Mouse (Mus musculus) thymus, adult 18-20 months (tissue): ENCODE results near the gene Spint3.
A peak's percentile ranks its signal among the peaks of the same experiment; 100 is the strongest.

Experiments used
- DNase-seq, 2 experiments: peaks; one replicate each; pipeline ENCODE4 v3.0.0; 2022; ENCODE audit warnings: mixed read lengths in 2 of 2

Gene Spint3

DNA sequence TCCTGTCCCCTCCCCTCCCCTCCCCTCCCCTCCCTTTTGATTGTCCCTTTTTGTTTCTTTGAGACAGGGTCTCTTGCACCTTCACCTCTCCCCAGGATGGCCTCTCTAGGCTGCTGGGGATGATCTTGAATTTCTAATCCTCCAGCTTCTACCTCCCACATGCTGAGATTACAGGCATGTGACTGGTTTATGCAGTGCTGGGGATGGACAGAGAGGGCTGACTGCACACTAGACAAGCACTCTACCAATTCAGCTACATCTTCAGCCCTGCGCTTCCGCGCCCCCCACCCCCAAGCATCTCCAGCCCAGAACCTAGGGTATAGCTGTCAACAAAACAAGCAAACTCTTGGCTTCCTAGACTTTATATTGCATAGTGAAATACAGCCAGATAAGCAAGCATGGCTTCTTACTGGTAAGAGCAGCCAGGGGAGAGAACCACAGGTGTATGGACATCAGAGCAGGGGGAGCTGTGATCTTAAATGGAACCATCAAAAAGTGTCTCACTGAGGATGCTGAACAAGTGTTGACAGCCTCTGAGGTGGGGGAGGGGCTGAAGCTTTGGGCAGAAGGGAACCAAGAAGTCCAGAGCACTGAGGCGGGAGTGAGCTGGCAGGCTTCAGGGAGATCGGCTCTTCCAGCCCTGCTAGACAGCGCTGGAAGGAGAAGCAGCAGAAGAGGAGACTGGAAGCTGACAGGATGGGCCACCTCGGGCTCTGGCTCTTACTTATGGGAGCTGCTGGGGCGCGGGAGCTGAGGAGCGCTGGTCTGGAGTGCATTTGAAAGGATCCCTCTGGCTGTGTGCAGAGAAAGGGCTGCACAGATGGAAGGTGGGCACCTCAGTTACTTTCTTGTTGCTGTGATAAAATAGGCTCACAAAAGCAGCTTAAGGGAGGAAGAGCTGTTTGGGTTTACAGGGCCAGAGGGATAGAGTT lies 23.0 kb downstream of the Spint3 start:
- DNase-seq = no peak

DNA sequence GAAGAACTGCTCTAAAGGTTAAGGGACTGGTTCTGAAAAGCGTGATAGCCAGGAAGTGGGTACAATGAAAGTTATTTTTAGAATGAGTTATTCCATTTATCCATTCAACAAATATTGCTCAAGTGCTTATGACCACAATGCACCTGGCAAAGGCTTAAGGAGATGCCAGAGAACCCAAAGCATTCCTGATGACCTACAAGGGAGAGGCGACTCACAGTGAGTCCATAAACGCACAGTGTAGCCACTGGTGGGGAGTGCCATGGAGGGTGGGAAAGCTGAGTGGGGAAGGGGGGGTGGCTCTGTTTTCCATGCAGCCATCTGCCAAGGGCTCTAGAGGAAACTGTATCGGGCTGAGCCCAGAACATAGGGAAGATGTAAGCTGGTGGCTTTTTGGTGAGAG lies 23.9 kb downstream of the Spint3 start:
- DNase-seq = no peak

DNA sequence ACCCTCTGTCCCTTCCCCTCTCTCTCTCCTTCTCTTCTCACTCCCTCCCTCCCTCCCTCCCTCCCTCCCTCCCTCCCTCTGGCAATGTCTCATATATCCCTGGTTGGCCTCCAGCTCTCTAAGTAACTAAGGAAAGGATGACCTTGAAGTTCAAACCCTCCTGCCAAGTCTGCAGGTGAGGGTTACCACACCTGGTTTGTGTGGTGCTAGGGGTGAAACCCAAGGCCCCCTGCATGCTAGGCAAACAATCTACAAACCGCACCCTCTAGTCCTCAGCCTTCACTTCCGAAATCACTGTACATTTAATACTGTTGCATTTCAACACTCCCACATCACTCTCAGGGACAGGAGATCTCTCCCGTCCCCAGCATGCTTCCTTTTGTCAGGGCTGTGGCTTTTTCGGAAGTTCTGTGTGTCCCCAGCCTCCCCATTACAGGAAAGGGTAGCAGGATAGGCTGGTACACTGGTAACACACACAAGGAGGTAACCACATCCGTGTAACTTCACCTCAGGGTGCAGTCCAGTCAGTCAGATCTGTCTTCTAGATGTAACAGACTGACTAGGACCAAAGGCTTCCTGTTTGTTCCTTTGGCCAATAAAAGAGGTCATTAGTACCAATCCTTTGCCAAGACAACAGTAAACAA lies 28.7 kb downstream of the Spint3 start:
- DNase-seq = no peak

DNA sequence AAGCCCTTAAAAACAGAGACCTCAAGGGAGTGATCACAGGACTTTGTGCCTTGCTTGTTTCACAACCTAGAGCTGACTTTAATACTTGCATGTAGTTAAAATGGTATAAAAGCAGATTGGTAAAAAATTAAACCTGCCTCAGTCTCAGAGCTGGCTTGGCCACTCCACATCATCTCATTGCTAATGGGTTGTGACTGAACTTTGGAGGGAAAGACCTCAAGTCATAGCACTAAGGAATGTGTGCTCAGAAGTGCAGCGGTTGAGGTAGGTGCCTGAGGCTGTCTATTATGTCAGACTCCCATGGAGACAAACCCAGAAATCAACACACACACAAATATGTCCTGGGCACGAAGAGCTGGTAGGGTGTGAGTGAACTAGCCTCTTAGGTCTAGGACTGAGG lies 29.5 kb downstream of the Spint3 start:
- no peak for DNase-seq

DNA sequence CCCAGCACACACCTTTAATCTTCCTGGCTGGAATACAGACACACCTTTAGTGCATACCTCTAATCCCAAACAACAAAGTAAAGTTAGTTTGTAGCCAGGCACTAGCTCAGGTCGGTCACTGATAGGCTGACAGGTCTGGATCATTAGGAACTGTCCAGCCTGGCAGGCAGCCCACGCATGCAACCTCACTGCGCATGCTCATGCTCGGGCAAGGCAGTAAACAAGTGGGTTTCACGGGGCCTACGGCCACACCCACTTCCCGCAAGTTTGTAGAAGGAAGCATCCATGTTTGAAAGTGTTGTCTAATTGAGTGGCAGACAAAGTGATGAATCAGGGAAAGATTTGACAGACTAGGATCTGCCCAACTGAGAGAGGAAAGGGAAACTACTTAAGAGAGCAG lies 30.7 kb downstream of the Spint3 start:
- no peak for DNase-seq

DNA sequence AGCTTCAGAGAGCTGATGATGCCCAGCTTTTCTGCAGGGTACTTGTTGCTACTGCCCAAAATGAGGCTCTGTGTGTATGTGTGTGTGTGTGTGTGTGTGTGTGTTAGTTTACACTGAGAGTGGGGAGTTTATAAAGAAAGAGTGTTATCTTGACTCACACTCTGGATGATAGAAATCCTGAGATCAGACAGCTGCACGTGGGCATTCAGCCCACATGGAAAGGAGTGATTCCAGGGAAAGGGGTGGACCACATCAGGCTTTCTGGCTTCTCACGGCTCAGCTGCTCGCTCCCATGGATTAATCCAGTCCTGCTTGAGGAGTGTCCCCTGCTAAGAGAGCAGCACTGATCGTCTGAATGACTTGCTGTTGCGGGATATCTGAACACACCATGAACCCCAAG lies 31.1 kb downstream of the Spint3 start:
- no peak for DNase-seq

DNA sequence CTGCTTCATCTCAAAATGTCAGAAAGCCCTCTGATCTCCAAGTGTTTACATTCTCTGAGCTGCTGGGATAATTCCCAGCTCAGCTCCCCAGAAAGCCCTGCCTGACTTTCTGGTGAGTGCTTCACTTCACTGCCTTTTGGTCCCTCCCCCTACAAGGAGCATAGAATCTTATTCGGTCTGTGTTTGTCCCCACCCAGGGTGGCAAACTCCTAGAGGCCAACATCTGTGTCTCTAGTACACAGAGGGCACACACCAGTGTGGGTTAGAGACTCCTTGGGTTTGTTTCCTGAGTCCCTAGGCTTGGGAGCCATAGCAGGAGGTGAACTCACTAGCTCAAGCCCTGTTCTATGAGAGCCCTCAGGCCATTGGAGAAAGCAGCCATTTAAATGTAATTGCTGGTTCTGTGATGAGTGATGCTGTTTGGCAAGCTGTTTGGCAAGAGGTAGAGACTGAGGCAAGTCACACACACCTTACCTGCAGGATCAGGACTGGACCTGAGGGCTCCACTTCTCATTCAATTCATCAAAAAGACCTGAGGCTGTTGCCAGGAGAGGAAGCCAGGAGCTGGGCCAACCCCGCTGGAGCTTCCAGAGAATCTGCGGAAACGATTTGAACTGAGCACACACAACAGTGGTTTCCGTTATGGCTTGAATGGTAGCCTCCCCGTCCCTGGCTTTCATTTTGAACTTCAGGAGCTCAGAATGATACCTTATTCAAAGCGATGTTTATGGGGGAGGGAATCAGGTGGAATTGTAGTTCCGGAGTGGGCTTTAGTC lies 32.4 kb downstream of the Spint3 start:
- DNase-seq = no peak

DNA sequence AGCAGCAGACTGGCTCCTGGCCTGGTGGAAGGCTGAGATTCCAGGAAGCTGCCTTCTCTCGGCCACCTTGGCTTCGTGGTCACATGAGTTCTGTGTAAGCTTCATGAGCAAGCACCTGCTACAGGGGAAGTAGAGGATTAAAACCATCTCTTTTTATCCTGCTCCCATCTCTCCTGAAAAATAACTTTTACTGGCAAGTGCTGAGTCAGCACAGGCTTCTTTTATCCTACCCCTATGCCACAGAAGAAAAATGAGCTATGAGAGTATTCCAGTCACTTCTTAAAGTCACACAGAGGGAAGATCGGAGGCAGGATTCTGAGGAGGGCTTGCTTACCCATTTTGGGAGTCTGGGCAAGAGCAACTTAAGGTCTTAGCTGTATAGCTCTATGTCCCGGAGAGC lies 36.3 kb downstream of the Spint3 start:
- DNase-seq = no peak

DNA sequence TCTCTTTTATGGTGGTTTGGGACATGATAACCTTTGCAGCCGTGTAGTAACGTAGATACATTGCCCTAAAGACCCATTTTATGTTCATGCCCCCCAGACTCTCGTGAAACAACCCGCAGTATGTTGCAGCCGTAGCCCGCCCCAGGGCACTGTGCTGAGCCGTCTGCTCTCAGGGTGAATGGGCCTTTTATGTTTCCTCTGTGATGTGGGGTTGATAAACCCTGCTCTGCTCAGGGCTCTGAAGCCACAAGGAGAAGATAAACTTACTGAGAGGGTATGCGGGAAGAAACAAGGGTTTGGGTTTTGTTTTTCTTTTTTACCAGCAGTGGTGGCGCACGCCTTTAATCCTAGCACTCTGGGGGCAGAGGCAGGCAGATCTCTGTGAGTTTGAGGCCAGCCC lies 38.9 kb downstream of the Spint3 start:
- no peak for DNase-seq

DNA sequence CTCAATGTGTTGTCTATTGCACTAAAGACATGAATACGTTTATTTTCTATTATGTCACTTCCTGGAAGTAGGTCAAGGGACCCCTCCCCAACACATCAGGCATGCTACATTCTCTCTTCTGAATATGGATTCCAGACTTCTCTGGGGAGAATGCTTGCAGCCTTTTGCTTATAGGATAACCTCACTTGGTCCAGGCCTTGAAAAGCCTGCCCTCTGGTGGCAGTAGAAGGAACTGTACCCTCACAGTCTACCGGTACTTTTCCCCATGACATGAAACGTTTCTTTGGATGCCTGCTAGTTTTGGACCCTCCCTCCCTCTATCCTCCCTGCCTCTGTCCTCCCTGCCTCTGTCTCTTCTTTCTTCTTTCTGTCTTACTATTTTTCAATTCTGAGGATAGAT lies 42.1 kb downstream of the Spint3 start:
- peak; percentile 24 to 27 for DNase-seq

DNA sequence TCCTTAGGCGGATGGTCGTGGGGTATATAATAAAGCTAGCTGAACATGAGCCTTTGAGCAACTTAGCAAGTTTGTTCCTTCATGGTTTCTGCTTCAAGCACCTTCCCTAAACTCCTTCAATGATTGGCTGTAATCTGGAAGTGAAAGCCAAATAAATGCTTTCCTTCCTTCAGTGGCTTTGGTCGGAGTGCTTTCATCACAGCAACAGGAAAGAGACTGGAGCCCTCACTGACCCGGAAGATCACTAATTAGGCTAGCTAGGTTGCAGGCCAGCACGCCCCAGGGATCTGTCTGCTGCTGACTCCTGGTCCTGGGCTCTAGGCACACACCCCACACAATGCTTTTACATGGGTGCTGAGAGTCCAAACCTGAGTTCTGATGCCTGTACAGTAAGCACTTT lies 44.7 kb downstream of the Spint3 start:
- no peak for DNase-seq

DNA sequence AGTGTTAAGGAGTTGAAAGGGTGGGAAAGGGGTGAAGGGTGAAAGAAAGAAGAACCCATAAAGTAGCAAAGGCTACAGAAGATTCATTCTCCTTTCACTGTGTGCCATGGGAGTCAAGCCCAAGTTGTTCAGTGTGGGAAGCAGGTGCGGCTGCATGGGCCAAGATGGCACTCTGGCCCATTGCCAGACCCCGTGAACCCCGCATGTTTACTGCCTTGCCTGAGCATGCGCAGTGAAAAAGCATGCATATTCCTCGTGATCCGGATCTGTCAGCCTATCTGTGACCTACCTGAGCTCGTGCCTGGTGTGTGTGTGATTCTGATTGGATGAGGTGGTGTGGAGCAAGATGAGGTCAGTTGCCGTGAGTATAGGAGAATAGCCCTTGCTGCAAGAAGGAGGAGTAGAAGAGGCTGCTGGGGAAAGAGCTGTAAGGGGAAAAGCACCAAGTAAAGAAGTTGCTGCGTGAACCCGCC lies 49.9 kb downstream of the Spint3 start:
- DNase-seq = no peak

DNA sequence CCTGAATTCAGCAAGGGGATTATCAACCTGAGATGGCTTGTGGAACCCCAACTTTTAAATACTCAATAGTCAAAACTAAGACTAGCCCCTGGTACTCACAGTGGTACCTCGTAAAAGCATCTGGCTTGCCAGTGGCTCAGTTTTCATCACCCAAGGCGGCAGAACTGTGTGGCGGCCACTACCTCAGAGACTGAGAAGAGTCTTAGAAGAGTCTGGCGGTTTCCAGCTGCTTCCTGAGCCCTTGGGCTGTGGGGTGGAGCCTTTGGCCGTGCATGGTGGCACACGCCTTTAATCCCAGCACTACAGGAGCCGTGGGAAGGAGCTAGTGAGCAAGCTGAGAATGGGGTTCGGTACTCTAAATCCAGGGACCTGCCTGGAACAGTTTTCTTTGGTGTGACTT lies 51.0 kb downstream of the Spint3 start:
- no peak for DNase-seq

DNA sequence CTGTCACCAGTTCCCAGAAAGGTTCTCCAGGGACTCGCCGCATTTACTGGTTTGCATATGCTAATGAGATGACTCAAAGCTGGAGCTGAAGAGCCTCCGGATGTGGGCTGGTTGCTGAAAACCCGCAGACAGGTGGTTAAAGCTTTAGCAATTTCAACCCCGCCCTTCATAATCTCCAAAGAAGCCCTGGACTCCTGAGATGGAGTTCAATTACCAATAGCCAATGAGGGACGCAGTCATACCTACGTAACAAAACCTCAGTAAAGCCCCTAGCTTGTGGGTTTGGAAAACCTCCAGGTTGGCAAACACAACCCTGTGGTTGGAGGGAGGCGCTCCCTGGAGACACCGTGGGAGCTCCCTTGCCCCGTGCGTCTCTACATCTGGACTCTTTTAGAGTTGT lies 51.4 kb downstream of the Spint3 start:
- peak; percentile 17 to 50 for DNase-seq

DNA sequence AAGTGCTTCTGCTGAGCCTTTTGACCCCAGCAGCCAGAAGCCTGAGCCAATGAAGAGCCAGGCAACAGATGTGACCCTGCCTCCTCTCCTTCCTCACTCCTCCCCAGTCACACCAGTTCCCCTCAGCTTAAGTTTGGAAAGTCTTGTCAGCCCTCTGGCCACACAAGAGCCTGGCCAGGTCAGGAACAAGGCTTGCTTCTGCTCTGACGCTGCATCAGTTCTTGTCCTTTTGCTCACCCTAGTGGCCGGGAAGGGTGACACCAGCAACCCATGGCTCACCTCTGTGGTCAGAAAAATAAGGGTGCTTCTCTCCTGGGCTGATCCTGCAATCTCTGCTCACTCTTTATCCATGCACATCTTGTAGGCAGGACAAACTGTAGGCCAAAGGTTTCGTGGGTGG lies 52.5 kb downstream of the Spint3 start:
- DNase-seq = peak in 1 of 2 experiments; percentile 19
